Mouse (Mus musculus) E14TG2a.4 (cell line): Measurements from ENCODE around the gene Bbs9.

ENCODE experiments used
- H3K27me3 ChIP-seq: 2 replicates; pipeline ENCODE4 v1.6.1; 2014; ENCODE audit warnings: low read length, control low read depth; ENCODE audit not compliant: insufficient read depth
- H3K36me3 ChIP-seq: 2 replicates; pipeline ENCODE4 v1.6.1; 2014; ENCODE audit warnings: low read length, control low read depth; ENCODE audit not compliant: insufficient read depth
- H3K4me1 ChIP-seq: replicated peaks from 2 replicates; pipeline ENCODE4 v1.6.1; 2014; ENCODE audit warnings: low read depth, low read length, control low read depth
- H3K4me3 ChIP-seq: replicated peaks from 2 replicates; pipeline ENCODE4 v1.5.1; 2014; ENCODE audit warnings: mild to moderate bottlenecking, low read length
- H3K9me3 ChIP-seq: 2 replicates; pipeline ENCODE4 v1.6.1; 2014; ENCODE audit warnings: low read length, control low read depth
- CTCF ChIP-seq: conservative IDR thresholded peaks from 2 replicates; pipeline ENCODE4 v1.5.1; 2014; ENCODE audit warnings: low read length
- NANOG ChIP-seq: IDR thresholded peaks from 2 replicates; pipeline ENCODE4 v1.6.1; 2014; ENCODE audit warnings: borderline replicate concordance, low read length, mixed read lengths
- POU5F1 ChIP-seq: IDR thresholded peaks from 2 replicates; pipeline ENCODE4 v1.6.1; 2014; ENCODE audit warnings: low read length, borderline replicate concordance

Bbs9 gene

DNA sequence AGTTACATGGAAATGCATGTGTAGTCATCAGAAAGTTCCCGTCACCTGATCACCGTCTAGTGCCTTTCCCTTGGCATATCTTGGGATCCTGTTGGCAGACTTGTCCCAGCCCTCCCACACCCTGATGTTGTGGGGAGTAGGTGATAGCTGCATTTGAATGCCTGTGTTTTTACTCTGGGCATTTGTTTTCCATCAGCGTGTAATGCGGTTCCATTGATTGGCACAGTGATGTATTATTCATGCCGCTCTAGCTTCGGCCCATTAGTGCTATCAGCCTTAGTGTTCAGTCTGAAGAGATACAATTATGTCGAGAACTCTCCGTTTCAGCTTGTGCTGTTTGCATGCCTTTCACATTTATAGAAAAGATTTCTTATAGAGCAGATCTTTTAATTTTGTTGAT, 259.9 kb downstream of the Bbs9 start:
- Histone ChIP-seq H3K36me3 (no peaks in the 10 kb centered on the region), H3K27me3 (no peaks in the 10 kb centered on the region), H3K9me3 (no peaks in the 10 kb centered on the region), H3K4me1 (peaks cover 27% of the 10 kb centered on the region), H3K4me3 (no peak overlapping the region)
- TF ChIP-seq NANOG (no peak), POU5F1 (no peak), CTCF (no peak)

DNA sequence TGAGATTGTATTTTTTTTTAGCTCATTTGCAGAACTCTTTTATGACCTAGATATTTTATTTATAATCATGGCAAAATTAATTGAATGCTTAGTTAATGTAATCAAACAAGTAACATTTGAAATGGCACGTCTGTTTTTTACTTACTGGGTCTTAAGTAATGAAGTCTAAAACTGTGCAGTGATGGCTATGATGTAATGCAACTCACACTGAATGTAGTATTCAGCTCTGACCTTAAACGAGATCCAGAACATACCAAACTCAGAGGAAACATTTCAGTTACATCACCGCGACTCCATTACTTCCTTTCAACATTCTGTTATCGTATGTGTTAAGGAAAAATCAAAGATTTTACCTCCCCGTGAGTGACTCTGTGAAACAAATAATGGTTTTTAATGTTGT, 262.4 kb downstream of the Bbs9 start:
- H3K36me3 ChIP-seq, result no peaks in the 10 kb centered on the region
- no peak overlapping the region for H3K4me3 ChIP-seq
- no peaks in the 10 kb centered on the region for H3K9me3 ChIP-seq
- H3K27me3 ChIP-seq, result no peaks in the 10 kb centered on the region
- TF ChIP-seq CTCF, result no peak
- TF ChIP-seq POU5F1, result no peak
- TF ChIP-seq NANOG, result no peak
- H3K4me1 ChIP-seq, result peaks cover 16% of the 10 kb centered on the region

DNA sequence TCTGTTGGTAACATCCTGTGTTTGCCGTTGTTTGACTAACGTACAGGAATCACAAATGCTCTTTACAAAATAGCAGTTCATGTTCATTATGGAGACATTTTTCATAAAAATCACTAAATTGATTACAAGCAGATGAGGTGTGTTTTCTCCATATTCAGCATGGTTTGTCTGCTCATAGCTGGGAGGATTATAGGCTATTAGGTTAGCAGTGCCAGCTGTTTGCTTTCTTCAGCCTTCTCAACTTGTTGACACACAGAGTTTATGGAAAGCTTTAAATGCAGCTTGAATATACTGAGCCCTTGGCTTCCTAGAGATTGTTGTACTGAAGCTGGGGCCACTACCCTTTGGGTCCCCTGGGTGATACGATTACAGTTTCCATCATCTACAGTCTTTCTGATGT, 263.3 kb downstream of the Bbs9 start:
- no peak overlapping the region for H3K4me3 ChIP-seq
- H3K9me3 ChIP-seq, result no peaks in the 10 kb centered on the region

DNA sequence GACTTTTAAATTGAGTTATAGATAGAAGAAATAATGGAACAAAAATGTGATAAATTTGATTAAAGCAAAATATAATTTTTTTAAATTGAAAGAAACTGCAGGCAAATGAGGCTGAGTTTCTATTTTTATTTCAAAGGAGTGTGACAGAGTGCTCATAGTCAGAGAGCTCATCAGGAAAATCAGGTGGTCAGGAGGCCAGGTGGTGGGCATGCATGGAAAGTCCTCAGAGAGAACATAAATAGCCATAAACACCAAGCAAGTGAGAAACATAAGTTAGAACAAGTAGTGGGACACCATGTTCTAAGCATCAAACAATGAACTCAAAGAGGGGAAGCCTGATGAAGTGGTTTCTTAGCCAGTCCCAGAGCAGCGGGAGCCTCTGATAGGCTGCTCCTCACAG, 266.5 kb downstream of the Bbs9 start:
- Histone ChIP-seq H3K9me3 (no peaks in the 10 kb centered on the region), H3K4me1 (peaks cover 3% of the 10 kb centered on the region; the same call in 1 of the 2 replicates), H3K4me3 (no peak overlapping the region), H3K27me3 (no peaks in the 10 kb centered on the region), H3K36me3 (no peaks in the 10 kb centered on the region)
- TF ChIP-seq NANOG (no peak), CTCF (no peak)

More for the DNA sequence above, 263.3 kb downstream of the Bbs9 start:
- Histone ChIP-seq H3K36me3 (no peaks in the 10 kb centered on the region), H3K4me1 (peaks cover 8% of the 10 kb centered on the region; the same call in 1 of the 2 replicates), H3K27me3 (no peaks in the 10 kb centered on the region)
- TF ChIP-seq NANOG (no peak), CTCF (no peak), POU5F1 (no peak)

DNA sequence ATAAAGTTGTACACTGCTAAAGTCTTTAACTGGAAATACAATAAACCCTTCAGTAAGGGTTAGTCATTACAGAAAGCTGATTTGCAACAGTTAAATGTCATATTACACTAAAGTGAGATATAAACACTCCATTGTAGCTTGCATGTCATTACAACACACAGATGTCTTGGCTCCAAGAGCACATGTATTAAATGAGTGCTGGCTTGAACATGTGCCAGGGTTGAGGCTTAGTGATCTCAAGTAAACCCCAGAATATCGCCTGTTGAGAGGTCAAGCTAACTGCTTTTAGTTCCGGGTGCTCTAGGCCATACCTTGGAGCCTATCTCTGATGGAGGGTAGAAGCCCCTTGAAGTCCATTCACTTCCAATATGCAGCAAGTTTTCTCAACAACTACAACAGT, 273.1 kb downstream of the Bbs9 start:
- peaks cover 16% of the 10 kb centered on the region for H3K4me1 ChIP-seq
- no peaks in the 10 kb centered on the region for H3K27me3 ChIP-seq
- TF ChIP-seq NANOG, result no peak
- no peak for TF ChIP-seq CTCF
- no peak for TF ChIP-seq POU5F1
- H3K36me3 ChIP-seq, result no peaks in the 10 kb centered on the region
- no peak overlapping the region for H3K4me3 ChIP-seq
- no peaks in the 10 kb centered on the region for H3K9me3 ChIP-seq

DNA sequence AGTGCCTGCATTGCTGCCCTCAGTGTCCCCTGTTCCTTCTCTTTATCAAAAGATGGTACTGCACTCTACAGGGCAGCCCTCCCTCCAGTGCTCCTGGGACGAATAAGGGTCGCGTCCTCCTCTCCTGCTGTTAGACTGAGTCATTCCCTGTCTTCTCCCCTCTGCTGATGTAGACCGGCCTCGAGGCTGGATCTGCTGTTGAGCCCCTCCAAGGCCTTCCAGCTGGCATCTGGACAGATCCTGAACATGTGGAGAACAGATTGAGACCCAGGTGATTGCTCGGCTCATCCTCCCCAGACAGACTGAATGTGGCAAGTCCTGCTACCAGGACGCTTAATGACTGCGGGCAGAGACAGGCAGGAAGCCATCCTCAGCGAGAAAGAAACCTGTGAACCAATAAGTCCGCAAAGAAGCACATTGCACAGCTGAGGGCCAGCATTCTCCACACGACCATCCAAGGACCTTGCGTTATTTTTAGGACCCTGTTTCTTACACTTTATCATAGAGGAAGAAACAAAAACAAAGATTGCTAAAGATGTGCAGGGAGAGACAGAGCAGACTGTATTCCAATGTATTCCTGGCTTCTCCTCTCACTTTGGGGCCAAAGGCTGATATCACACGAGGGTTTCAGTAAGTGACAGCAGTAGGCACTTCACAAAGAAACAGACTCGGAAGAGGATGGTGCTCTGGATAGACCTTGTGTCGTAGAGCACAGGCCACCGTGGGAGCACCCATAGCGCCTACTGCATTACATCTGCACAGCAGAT, 275.4 kb downstream of the Bbs9 start:
- Histone ChIP-seq H3K4me1 (peaks cover 16% of the 10 kb centered on the region), H3K4me3 (no peak overlapping the region), H3K9me3 (no peaks in the 10 kb centered on the region), H3K27me3 (no peaks in the 10 kb centered on the region), H3K36me3 (no peaks in the 10 kb centered on the region)
- TF ChIP-seq CTCF (no peak), POU5F1 (no peak), NANOG (no peak)

DNA sequence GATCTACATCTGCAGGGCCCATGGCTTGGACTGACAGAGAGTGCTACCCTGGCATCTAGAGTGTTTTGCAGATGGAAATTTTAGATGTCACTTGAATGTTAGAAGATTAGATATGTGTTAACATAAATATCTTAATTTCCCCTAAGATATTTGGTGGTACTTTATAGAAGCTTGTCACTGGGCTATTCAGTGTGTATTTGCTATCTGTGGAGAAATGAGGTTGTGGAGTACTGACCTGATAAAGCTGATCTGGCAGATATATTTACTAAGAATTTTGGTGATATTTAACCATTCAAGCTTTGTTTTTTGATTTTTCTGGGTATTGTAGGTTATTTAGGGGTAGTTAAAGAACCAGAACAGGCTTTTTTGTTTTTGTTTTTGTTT, 276.0 kb downstream of the Bbs9 start:
- no peaks in the 10 kb centered on the region for H3K36me3 ChIP-seq
- TF ChIP-seq NANOG (no peak), POU5F1 (no peak), CTCF (no peak)

DNA sequence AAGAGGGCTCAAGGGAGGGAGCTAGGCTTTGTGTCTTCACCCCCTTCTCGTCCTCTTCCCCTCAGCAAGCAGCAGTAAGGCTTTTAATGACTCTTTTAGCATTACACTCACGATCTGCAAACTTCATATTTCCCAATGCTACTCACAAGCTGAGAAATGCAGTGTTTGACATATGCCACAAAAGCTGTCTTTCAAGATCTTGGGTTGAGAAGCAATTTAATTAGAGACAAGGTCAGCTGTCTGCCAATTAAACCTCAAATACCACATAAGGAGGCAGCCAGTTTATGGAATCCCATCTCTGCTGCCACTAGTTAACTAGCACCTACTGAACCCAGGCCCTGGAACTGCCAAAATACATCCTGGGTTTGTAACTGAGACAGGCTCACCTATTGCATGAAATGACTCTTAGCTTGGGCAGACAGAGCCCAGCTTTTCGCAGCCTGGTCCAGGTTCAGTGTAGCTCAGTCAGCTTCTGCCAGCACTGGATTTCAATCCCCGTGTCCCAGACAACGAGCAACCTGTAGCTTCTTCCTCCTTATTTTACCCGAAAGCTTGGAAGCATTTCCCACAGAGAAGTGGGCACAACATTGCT, 278.7 kb downstream of the Bbs9 start:
- H3K27me3 ChIP-seq, result no peaks in the 10 kb centered on the region
- TF ChIP-seq NANOG (no peak), POU5F1 (no peak), CTCF (no peak)
- H3K4me1 ChIP-seq, result no peaks in the 10 kb centered on the region
- no peaks in the 10 kb centered on the region for H3K9me3 ChIP-seq
- H3K4me3 ChIP-seq, result no peak overlapping the region
- H3K36me3 ChIP-seq, result no peaks in the 10 kb centered on the region

More for the DNA sequence above, 276.0 kb downstream of the Bbs9 start:
- Histone ChIP-seq H3K27me3 (no peaks in the 10 kb centered on the region), H3K9me3 (no peaks in the 10 kb centered on the region), H3K4me3 (no peak overlapping the region), H3K4me1 (peaks cover 16% of the 10 kb centered on the region)
